Mouse (Mus musculus): ENCODE data around the gene Npsr1.

Npsr1 gene

GRCm38 (mm10) chr9:24097696-24098095 is at the start of gene Npsr1:
TSS of gene Npsr1 (plus strand) at chr9:24097996.
- DNase-seq (ENCODE audit: low spot score in 2 of 2) = no peak

DNA sequence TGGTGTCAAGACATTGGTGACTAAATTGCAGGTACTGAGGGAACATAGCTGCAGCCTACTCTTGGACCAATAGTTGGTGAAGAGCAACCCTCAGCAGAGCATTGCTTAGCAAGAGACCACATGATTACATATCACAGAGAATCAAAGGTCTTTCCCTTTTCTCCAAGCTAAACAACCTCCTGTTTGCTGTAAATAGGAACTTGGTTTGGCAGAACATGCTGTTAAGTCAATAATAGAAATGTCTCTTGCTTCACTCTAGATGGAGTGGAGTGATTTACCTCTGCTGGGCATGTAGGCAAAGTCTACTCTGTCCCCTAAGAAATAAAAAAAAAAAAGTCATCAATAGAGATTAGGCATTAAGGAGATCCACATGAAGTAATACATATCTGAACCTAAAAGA is 46.3 kb upstream of the Npsr1 start:
- DNase-seq (ENCODE audit: low spot score in 2 of 2) = no peak

DNA sequence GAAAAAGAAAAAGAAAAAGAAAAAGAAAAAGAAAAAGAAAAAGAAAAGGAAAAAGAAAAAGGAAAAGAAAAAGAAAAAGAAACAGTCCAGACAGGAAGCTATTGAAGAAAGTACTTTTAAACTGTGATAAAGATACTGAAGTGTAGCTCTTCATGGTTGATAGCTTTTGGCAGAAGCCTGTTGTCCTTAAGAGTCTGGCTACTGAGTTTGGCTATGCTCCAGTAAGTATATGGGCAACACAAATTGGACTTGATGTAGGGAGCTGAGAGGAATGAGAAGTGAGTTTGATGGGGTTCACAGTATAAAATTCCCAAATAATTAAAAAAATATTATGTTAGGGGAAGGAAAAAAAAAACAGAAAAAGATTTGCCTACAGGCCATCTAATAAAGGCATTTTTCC is 34.5 kb upstream of the Npsr1 start:
- DNase-seq (ENCODE audit: low spot score in 2 of 2) = no peak

- no peak for DNase-seq (ENCODE audit: low spot score in 2 of 2)
Measured at GRCm38 (mm10) chr9:24071664-24072063, 26.1 kb upstream of the Npsr1 start.

DNA sequence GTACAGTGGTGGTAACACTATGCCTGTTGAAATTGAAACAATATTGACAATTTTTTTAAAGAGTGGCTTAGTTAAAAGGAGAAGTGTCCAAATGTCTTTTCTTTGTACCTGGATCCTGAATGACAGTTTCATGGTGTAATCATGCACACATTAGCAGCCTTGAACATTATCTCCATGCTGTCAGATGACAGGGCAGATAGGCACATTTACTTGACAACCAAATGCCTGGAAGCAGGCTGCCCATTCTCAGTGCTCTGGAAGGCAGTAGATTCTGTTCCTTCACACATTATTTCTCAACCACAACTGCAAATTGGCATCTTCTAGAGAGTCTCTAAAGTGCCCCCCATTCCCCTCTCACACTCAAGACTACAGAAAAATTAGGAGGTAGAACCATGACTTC is 20.2 kb upstream of the Npsr1 start:
- no peak for DNase-seq (ENCODE audit: low spot score in 2 of 2)

GRCm38 (mm10) chr9:24091875-24092274 is 5.9 kb upstream of the Npsr1 start:
- DNase-seq (ENCODE audit: low spot score in 2 of 2) = no peak

- DNase-seq (ENCODE audit: low spot score in 2 of 2) = no peak
Measured at GRCm38 (mm10) chr9:24098526-24098925, 730 bp downstream of the Npsr1 start.

DNA sequence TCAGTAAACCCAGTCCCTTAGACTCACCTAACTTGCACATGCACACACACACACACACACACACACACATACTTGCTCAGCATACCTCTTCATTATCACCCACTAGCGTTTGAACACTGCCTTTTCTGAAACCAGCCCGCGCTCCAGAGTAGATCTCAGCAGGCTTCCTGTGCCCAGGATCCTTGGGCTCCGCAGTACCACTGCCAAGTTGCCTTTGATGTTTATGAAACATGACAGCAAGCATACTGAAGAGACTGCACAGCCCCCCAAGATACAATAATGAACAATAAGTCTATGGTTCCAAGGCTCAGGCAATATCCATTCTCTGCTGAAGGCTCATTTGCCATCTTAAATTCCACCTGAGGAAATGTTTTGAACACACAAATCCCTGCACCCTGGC is 1.8 kb downstream of the Npsr1 start:
- no peak for DNase-seq (ENCODE audit: low spot score in 2 of 2)

- DNase-seq (ENCODE audit: low spot score in 2 of 2) = peak in 1 of 2 experiments; percentile 15
Measured at GRCm38 (mm10) chr9:24119423-24119822, 21.6 kb downstream of the Npsr1 start.

DNA sequence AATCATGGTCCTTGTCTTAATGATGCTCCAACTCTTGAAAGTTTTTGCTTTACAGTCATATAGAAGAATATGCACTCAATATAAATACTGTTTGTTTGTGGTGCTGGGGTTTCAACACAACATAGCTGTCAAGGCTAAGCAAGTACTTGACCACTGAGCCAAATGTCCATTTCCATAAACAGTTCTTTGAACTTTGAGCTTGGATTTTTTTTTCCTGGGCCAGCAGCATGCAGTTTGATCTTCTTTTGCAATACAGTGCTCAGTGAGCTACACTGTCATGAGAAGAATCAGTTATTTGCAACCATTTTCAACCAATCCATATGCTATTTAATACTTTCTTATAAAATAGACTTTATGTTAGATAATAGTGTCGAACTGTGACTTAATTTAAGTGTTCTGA is 35.3 kb downstream of the Npsr1 start:
- no peak for DNase-seq (ENCODE audit: low spot score in 2 of 2)

DNA sequence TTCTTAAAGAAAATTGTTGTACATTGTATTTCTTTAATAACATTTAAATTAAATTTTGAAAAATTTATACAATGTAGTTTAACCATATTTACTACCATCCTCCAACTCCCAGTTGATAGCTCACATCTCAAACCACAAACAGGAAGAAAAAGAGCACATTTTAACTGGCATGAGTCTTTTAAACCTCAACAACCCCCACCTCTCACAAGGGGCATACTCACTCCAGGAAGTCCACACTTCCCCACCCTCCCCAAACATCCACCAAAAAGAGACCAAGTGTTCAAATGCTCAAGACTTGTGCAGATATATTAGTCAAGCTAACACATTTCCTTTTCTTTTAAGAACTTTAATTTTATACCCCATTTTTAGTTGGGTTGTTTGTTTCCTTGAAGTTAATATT is 38.6 kb downstream of the Npsr1 start:
- DNase-seq (ENCODE audit: low spot score in 2 of 2) = no peak

GRCm38 (mm10) chr9:24144341-24144740 is 46.5 kb downstream of the Npsr1 start:
- DNase-seq (ENCODE audit: low spot score in 2 of 2) = no peak

DNA sequence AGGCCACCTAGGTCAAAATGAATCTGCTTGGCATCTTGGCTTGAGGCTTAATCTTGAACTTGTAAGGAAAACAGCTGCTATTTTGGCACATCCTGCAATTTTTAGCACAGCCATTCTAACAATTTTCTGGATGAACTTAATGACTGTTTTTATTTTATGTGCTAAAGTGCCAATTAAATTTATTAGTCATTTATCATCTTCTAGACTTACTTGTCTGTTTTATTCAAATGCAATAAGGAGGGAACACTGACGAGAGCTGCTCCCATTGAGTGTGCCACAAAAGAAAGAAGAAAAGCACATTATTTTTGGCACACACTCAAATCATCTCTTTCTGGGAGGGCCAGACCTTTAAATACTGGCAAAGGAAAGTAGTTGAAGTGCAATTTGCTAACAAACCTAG is 59.4 kb downstream of the Npsr1 start:
- no peak for DNase-seq (ENCODE audit: low spot score in 2 of 2)

GRCm38 (mm10) chr9:24160409-24160808 is 62.6 kb downstream of the Npsr1 start:
- no peak for DNase-seq (ENCODE audit: low spot score in 2 of 2)

GRCm38 (mm10) chr9:24168501-24168900 is 70.7 kb downstream of the Npsr1 start:
- no peak for DNase-seq (ENCODE audit: low spot score in 2 of 2)

- DNase-seq (ENCODE audit: low spot score in 2 of 2) = no peak
Measured at GRCm38 (mm10) chr9:24170728-24171127, 72.9 kb downstream of the Npsr1 start.

GRCm38 (mm10) chr9:24178744-24179143 is 80.9 kb downstream of the Npsr1 start:
- no peak for DNase-seq (ENCODE audit: low spot score in 2 of 2)

DNA sequence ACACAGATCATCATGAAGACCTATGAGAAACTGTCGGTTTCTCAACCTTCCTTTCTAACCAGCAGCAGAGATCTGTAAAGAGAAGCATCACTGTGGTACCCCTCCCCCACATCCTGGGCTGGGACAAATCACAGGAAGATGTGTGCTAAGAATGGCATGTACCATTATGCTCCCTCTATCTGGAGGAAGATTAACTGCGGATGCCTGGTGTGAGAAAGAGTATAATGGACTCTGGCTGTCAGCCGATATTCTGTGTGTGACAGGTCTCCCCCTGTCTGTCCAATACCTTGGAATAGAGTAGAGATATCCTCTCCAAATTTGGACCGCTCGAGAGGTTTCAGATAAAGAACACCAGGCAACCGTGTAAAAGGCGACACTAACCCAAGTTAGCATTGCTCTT is 83.1 kb downstream of the Npsr1 start:
- no peak for DNase-seq (ENCODE audit: low spot score in 2 of 2)

DNA sequence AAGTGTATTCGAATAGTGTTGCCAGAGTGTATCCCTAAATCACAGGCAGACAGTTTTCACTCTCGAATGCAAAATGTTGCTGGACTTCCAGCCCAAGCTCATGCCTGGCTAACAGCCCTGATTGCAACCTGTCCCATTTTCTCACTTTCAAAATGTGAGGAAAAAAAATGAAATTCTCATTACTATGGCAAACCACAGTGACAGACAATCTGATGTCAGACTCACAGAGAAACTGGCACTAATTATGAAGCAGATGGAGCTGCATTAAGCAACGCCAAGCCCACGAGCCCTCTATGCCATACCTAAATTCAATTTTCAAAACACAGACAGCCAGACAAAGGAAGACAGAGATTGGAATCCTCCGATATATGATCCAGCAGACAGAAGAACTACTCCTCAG is 88.5 kb downstream of the Npsr1 start:
- no peak for DNase-seq (ENCODE audit: low spot score in 2 of 2)

GRCm38 (mm10) chr9:24189511-24190260 is 91.9 kb downstream of the Npsr1 start:
- DNase-seq (ENCODE audit: low spot score in 2 of 2) = no peak

- DNase-seq (ENCODE audit: low spot score in 2 of 2) = no peak
Measured at GRCm38 (mm10) chr9:24190261-24190588, 92.4 kb downstream of the Npsr1 start.

DNA sequence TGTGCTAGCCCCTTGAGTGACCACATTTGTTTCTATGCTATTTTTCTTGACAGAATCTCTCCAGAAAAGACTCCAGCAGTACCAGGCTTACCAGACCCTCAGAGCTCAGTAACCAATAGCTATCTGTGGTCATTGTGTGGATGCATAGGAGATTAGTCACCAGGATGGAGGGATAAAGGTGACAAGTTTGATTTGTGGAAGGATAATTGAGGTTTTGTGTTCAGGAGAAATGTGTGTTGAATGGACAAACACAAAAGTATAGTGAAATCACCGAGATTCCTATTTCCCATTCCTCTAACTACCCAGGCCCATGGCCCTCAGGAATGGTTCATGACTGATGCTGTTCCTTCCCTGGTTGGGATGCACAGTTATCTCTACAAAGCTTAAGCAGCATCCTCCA is 100.5 kb downstream of the Npsr1 start:
- DNase-seq (ENCODE audit: low spot score in 2 of 2) = no peak

- no peak for DNase-seq (ENCODE audit: low spot score in 2 of 2)
Measured at GRCm38 (mm10) chr9:24211636-24212035, 113.8 kb downstream of the Npsr1 start.

GRCm38 (mm10) chr9:24217721-24218120 is 119.9 kb downstream of the Npsr1 start:
- no peak for DNase-seq (ENCODE audit: low spot score in 2 of 2)

Data from spleen, postnatal 10 days (tissue).